Mouse (Mus musculus): ENCODE measurements around the gene Smarcc1. TPM values are rescaled to one million over a fixed set of nuclear protein-coding genes. Genes with fewer than 3 reads are reported as not detected.
A peak's percentile ranks its signal among the peaks of the same experiment; 100 is the strongest.

The Smarcc1 gene
- polyA plus RNA-seq, 1 experiment from 2014 or later, result 172 TPM

DNA sequence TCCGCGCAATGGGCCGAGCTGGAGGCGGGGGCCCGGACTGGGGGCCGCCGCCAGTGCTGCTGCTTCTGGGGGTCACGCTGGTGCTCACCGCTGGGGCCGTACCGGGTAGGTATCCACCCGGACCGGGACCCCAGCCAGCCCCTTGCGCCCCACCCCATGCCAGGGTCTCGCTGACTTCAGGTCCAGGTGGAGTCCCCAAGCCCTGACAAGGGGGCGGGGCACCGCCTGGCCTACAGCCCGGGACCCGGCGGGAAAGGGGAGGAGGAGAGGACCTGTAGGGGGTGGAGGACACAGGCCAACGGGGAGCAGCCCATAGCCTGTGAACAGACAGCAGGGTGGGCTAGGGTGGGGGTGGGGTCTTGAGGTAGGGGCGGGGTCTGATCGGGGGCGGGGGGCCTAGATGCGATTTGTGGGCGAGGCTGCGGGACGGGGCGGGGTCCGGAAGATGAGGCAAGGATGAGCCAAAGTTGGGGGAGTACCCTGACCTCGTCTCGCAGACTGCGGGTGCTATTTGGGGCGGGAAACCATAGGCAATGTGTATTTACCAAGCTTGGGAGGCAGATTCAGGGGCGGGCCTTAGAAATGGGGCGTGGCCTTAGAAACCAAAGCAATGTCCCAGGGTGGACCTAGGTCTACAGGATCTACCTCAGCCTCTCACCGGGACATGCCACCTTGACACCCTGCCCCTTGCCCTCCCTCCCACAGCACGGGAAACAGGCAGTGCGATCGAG is 128.2 kb downstream of the Smarcc1 start:
- WGBS, result 2% methylated on average over 40 of the region's 40 CpGs
- Histone ChIP-seq H3K36me3 (peaks cover 16% of the 10 kb centered on the region; the same call in 1 of the 2 replicates), H3K27me3 (replicated peaks) (no peaks in the 10 kb centered on the region), H3K4me2 (replicated peaks) (peak overlapping the region; percentile 100), H3K9ac (peak overlapping the region; percentile 79), H3K9me3 (no peaks in the 10 kb centered on the region), H3K4me1 (peaks cover 52% of the 10 kb centered on the region), H3K27ac (peak overlapping the region; percentile 72), H3K4me3 (peak overlapping the region; percentile 71)
- ATAC-seq (ENCODE audit: low FRiP score, low read depth), result peak; percentile 72

- no peaks in the 10 kb centered on the region for H3K9me3 ChIP-seq
- peaks cover 57% of the 10 kb centered on the region for H3K4me1 ChIP-seq
- no peak overlapping the region for H3K27ac ChIP-seq
- H3K4me2 ChIP-seq (replicated peaks), result peak overlapping the region; percentile 100
- WGBS, result 35% methylated on average over 13 of the region's 13 CpGs
- H3K9ac ChIP-seq, result 0 out of 2 replicates have a peak overlapping the region, but pooled peaks have one; percentile 13
- peak overlapping the region; percentile 71 for H3K4me3 ChIP-seq
- peaks cover 12% of the 10 kb centered on the region; the same call in 1 of the 2 replicates for H3K36me3 ChIP-seq
- ATAC-seq (ENCODE audit: low FRiP score, low read depth), result no peak; the same call in 1 of the 2 replicates
- no peaks in the 10 kb centered on the region for H3K27me3 ChIP-seq (replicated peaks)
These were observed 128.8 kb downstream of the Smarcc1 start for GRCm38 (mm10) chr9:110246321-110246640.

- H3K4me2 ChIP-seq (replicated peaks), result no peak overlapping the region
- H3K4me3 ChIP-seq, result no peak overlapping the region
- H3K9ac ChIP-seq, result no peak overlapping the region
- no peaks in the 10 kb centered on the region for H3K27me3 ChIP-seq (replicated peaks)
- no peak overlapping the region for H3K27ac ChIP-seq
- WGBS, result 84% methylated on average over 10 of the region's 10 CpGs
- ATAC-seq (ENCODE audit: low FRiP score, low read depth), result no peak
- no peaks in the 10 kb centered on the region for H3K9me3 ChIP-seq
- peaks cover 62% of the 10 kb centered on the region for H3K4me1 ChIP-seq
- peaks cover 5% of the 10 kb centered on the region; the same call in 1 of the 2 replicates for H3K36me3 ChIP-seq
These were observed 129.5 kb downstream of the Smarcc1 start for GRCm38 (mm10) chr9:110247049-110247448.

DNA sequence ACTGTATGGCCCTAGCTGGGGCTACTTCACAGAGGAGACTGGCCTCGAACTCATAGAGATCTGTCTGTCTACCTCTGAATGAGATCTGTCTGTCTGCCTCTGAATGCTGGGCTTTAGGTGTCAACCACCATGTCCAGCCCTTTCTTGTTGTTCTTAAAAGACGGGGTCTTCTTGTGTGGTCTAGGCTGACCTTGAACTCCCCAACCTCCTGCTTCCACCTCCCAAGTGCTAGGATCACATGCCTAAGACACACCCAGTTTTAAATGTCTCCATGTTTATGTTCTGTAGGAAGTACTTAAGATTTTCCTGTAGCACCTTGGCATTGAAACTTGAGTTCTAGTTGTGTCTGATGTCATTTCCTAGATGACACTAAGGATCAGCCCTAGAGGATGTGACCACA is 131.4 kb downstream of the Smarcc1 start:
- H3K27me3 ChIP-seq (replicated peaks), result no peaks in the 10 kb centered on the region
- 56% methylated on average over 2 of the region's 2 CpGs for WGBS
- H3K36me3 ChIP-seq, result peaks cover 4% of the 10 kb centered on the region; the same call in 1 of the 2 replicates
- H3K4me1 ChIP-seq, result peaks cover 62% of the 10 kb centered on the region
- no peak overlapping the region for H3K4me3 ChIP-seq
- H3K9me3 ChIP-seq, result no peaks in the 10 kb centered on the region
- peak overlapping the region; percentile 30; the same call in 1 of the 2 replicates for H3K4me2 ChIP-seq (replicated peaks)
- no peak for ATAC-seq (ENCODE audit: low FRiP score, low read depth)
- H3K27ac ChIP-seq, result peak overlapping the region; percentile 79
- no peak overlapping the region for H3K9ac ChIP-seq

- ATAC-seq (ENCODE audit: low FRiP score, low read depth), result peak; percentile 79
- H3K9me3 ChIP-seq, result no peaks in the 10 kb centered on the region
- H3K27me3 ChIP-seq (replicated peaks), result no peaks in the 10 kb centered on the region
- peaks cover 4% of the 10 kb centered on the region; the same call in 1 of the 2 replicates for H3K36me3 ChIP-seq
- H3K4me2 ChIP-seq (replicated peaks), result peak overlapping the region; percentile 30
- H3K9ac ChIP-seq, result peak overlapping the region; percentile 7; the same call in 1 of the 2 replicates
- WGBS, result 5% methylated on average over 11 of the region's 11 CpGs
- H3K27ac ChIP-seq, result peak overlapping the region; percentile 79
- H3K4me1 ChIP-seq, result peaks cover 54% of the 10 kb centered on the region
- 0 out of 2 replicates have a peak overlapping the region, but pooled peaks have one; percentile 2 for H3K4me3 ChIP-seq
These were observed 132.5 kb downstream of the Smarcc1 start for GRCm38 (mm10) chr9:110249823-110250543.

GRCm38 (mm10) chr9:110250776-110251175 is 133.3 kb downstream of the Smarcc1 start:
- Histone ChIP-seq H3K27ac (peak overlapping the region; percentile 58), H3K4me2 (replicated peaks) (peak overlapping the region; percentile 30), H3K4me1 (peaks cover 56% of the 10 kb centered on the region), H3K36me3 (peaks cover 4% of the 10 kb centered on the region; the same call in 1 of the 2 replicates), H3K4me3 (no peak overlapping the region), H3K9me3 (no peaks in the 10 kb centered on the region), H3K27me3 (replicated peaks) (no peaks in the 10 kb centered on the region), H3K9ac (no peak overlapping the region)
- WGBS, result 76% methylated on average over 14 of the region's 14 CpGs
- no peak for ATAC-seq (ENCODE audit: low FRiP score, low read depth)

- WGBS, result 21% methylated on average over 15 of the region's 15 CpGs
- H3K9ac ChIP-seq, result no peak overlapping the region
- peaks cover 7% of the 10 kb centered on the region for H3K36me3 ChIP-seq
- H3K27me3 ChIP-seq (replicated peaks), result no peaks in the 10 kb centered on the region
- peak; percentile 86 for ATAC-seq (ENCODE audit: low FRiP score, low read depth)
- peaks cover 36% of the 10 kb centered on the region for H3K4me1 ChIP-seq
- H3K4me3 ChIP-seq, result no peak overlapping the region
- peak overlapping the region; percentile 4; the same call in 1 of the 2 replicates for H3K27ac ChIP-seq
- no peaks in the 10 kb centered on the region for H3K9me3 ChIP-seq
- peak overlapping the region; percentile 31; the same call in 1 of the 2 replicates for H3K4me2 ChIP-seq (replicated peaks)
These were observed 138.0 kb downstream of the Smarcc1 start for GRCm38 (mm10) chr9:110255407-110256019.

GRCm38 (mm10) chr9:110258646-110259045 is 141.1 kb downstream of the Smarcc1 start:
- H3K9ac ChIP-seq, result no peak overlapping the region
- no peak overlapping the region for H3K4me3 ChIP-seq
- no peak overlapping the region for H3K27ac ChIP-seq
- no peak overlapping the region for H3K4me2 ChIP-seq (replicated peaks)
- peaks cover 23% of the 10 kb centered on the region for H3K4me1 ChIP-seq
- 78% methylated on average over 6 of the region's 6 CpGs for WGBS
- H3K27me3 ChIP-seq (replicated peaks), result no peaks in the 10 kb centered on the region
- peaks cover 11% of the 10 kb centered on the region for H3K36me3 ChIP-seq
- no peak for ATAC-seq (ENCODE audit: low FRiP score, low read depth)
- no peaks in the 10 kb centered on the region for H3K9me3 ChIP-seq

DNA sequence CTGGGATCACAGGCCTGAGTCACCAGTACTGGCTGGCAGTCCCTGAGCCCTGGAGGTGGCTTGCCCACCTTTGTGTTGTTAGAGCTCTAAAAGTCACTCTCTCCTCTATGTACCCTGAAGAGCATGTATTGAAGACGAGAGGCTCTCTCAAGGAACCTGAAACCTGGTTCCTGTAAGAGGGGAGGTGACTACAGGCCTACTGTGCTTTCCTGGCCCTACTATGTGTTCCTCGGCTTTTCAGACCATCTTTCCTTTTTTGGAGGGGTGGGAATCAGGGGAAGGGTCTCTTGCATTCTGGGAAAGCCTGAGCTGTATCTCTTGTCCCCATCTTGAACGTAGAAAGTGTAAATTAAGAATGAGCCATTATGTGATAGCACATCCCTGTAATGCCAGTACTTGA is 141.6 kb downstream of the Smarcc1 start:
- peaks cover 11% of the 10 kb centered on the region for H3K36me3 ChIP-seq
- H3K27ac ChIP-seq, result no peak overlapping the region
- 86% methylated on average over 3 of the region's 3 CpGs for WGBS

GRCm38 (mm10) chr9:110263181-110263580 is 145.7 kb downstream of the Smarcc1 start:
- H3K27ac ChIP-seq, result no peak overlapping the region
- no peak overlapping the region for H3K4me2 ChIP-seq (replicated peaks)
- ATAC-seq (ENCODE audit: low FRiP score, low read depth), result 0 out of 2 replicates have a peak, but pooled peaks have one; percentile 44
- H3K27me3 ChIP-seq (replicated peaks), result no peaks in the 10 kb centered on the region
- H3K36me3 ChIP-seq, result peaks cover 7% of the 10 kb centered on the region
- no peak overlapping the region for H3K9ac ChIP-seq
- H3K4me3 ChIP-seq, result no peak overlapping the region
- H3K9me3 ChIP-seq, result no peaks in the 10 kb centered on the region
- no peaks in the 10 kb centered on the region; the same call in 1 of the 2 replicates for H3K4me1 ChIP-seq
- WGBS, result 61% methylated on average over 8 of the region's 8 CpGs

More for the DNA sequence above, 141.6 kb downstream of the Smarcc1 start:
- Histone ChIP-seq H3K4me1 (peaks cover 23% of the 10 kb centered on the region), H3K9ac (no peak overlapping the region), H3K27me3 (replicated peaks) (no peaks in the 10 kb centered on the region), H3K9me3 (no peaks in the 10 kb centered on the region), H3K4me2 (replicated peaks) (no peak overlapping the region), H3K4me3 (no peak overlapping the region)
- no peak for ATAC-seq (ENCODE audit: low FRiP score, low read depth)

- Histone ChIP-seq H3K36me3 (peaks cover 7% of the 10 kb centered on the region), H3K4me3 (no peak overlapping the region), H3K27ac (no peak overlapping the region), H3K9me3 (no peaks in the 10 kb centered on the region), H3K27me3 (replicated peaks) (no peaks in the 10 kb centered on the region), H3K4me1 (no peaks in the 10 kb centered on the region), H3K4me2 (replicated peaks) (no peak overlapping the region), H3K9ac (no peak overlapping the region)
- ATAC-seq (ENCODE audit: low FRiP score, low read depth), result no peak
- 80% methylated on average over 9 of the region's 9 CpGs for WGBS
These were observed 147.5 kb downstream of the Smarcc1 start for GRCm38 (mm10) chr9:110264991-110265390.

DNA sequence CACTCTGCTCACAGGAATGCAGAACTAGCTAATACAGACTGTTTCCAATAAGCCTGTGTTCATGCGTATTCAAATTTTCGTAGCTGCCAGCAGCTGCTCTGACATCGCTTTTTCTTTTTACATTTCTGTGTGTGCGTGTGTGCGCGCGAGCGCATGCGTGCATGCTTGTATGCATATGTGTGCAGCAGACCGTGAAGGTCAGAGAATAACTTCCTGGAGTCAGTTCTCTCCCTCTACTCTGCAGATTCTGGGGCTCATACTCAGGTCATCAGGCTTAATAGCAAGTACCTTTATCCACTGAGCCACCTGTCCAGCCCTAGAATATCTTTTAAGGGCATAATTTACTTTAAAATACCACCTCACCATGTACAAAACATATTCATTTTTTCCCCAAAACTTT is 150.9 kb downstream of the Smarcc1 start:
- Histone ChIP-seq H3K9me3 (no peaks in the 10 kb centered on the region), H3K4me1 (no peaks in the 10 kb centered on the region), H3K4me3 (no peak overlapping the region), H3K36me3 (no peaks in the 10 kb centered on the region), H3K27ac (no peak overlapping the region), H3K27me3 (replicated peaks) (no peaks in the 10 kb centered on the region), H3K4me2 (replicated peaks) (no peak overlapping the region), H3K9ac (no peak overlapping the region)
- 90% methylated on average over 10 of the region's 10 CpGs for WGBS
- ATAC-seq (ENCODE audit: low FRiP score, low read depth), result no peak
